Mouse (Mus musculus): ENCODE measurements at regions not wholly inside any gene's neighbourhood (a gene's known extent, or its start where the extent isn't known, plus 50 kb on each side); places are given as distances from the start of the nearest gene placed in this dataset.

- H3K9ac ChIP-seq (ENCODE audit: low read depth, poor library complexity, severe bottlenecking), result no peak overlapping the region
- H3K4me3 ChIP-seq (ENCODE audit: low read depth, low read length), result no peak overlapping the region
- H3K9me3 ChIP-seq (replicated peaks; ENCODE audit: control insufficient read depth, insufficient read depth, low read length, poor library complexity, severe bottlenecking), result no peaks in the 10 kb centered on the region
- no peak overlapping the region for H3K27ac ChIP-seq (ENCODE audit: insufficient read depth, low read length)
- peaks cover 1% of the 10 kb centered on the region for H3K4me1 ChIP-seq (ENCODE audit: control insufficient read depth, insufficient read depth, low read length)
- H3K27me3 ChIP-seq (ENCODE audit: control insufficient read depth, insufficient read depth, low read length, poor library complexity, severe bottlenecking), result no peaks in the 10 kb centered on the region
- no peak for TF ChIP-seq POLR2A (IDR thresholded peaks at IDR 0.05; ENCODE audit: insufficient read depth, low read length)
- TF ChIP-seq CTCF (IDR thresholded peaks at IDR 0.05; ENCODE audit: low read depth, low read length), result no peak
- TF ChIP-seq EP300 (IDR thresholded peaks at IDR 0.05; ENCODE audit: insufficient read depth, low read depth, low read length), result no peak
- H3K36me3 ChIP-seq (ENCODE audit: control insufficient read depth, insufficient read depth, low read length, poor library complexity, severe bottlenecking), result no peaks in the 10 kb centered on the region
Observed at GRCm38 (mm10) chr1:35864246-35864645, 204.0 kb upstream of the Hs6st1 start.

GRCm38 (mm10) chr1:35865263-35865662 lies 202.9 kb upstream of the Hs6st1 start:
- no peak for TF ChIP-seq EP300 (IDR thresholded peaks at IDR 0.05; ENCODE audit: insufficient read depth, low read depth, low read length)
- no peak for TF ChIP-seq POLR2A (IDR thresholded peaks at IDR 0.05; ENCODE audit: insufficient read depth, low read length)
- TF ChIP-seq CTCF (IDR thresholded peaks at IDR 0.05; ENCODE audit: low read depth, low read length), result no peak

GRCm38 (mm10) chr1:35866643-35867042 lies 201.6 kb upstream of the Hs6st1 start:
- Histone ChIP-seq H3K36me3 (ENCODE audit: control insufficient read depth, insufficient read depth, low read length, poor library complexity, severe bottlenecking) (no peaks in the 10 kb centered on the region), H3K27me3 (ENCODE audit: control insufficient read depth, insufficient read depth, low read length, poor library complexity, severe bottlenecking) (no peaks in the 10 kb centered on the region), H3K9me3 (replicated peaks; ENCODE audit: control insufficient read depth, insufficient read depth, low read length, poor library complexity, severe bottlenecking) (no peaks in the 10 kb centered on the region), H3K9ac (ENCODE audit: low read depth, poor library complexity, severe bottlenecking) (no peak overlapping the region), H3K4me1 (ENCODE audit: control insufficient read depth, insufficient read depth, low read length) (peaks cover 1% of the 10 kb centered on the region), H3K27ac (ENCODE audit: insufficient read depth, low read length) (no peak overlapping the region), H3K4me3 (ENCODE audit: low read depth, low read length) (no peak overlapping the region)
- no peak for TF ChIP-seq POLR2A (IDR thresholded peaks at IDR 0.05; ENCODE audit: insufficient read depth, low read length)
- no peak for TF ChIP-seq CTCF (IDR thresholded peaks at IDR 0.05; ENCODE audit: low read depth, low read length)
- TF ChIP-seq EP300 (IDR thresholded peaks at IDR 0.05; ENCODE audit: insufficient read depth, low read depth, low read length), result no peak

More at GRCm38 (mm10) chr1:35865263-35865662, 202.9 kb upstream of the Hs6st1 start:
- Histone ChIP-seq H3K27ac (ENCODE audit: insufficient read depth, low read length) (no peak overlapping the region), H3K9me3 (replicated peaks; ENCODE audit: control insufficient read depth, insufficient read depth, low read length, poor library complexity, severe bottlenecking) (no peaks in the 10 kb centered on the region), H3K27me3 (ENCODE audit: control insufficient read depth, insufficient read depth, low read length, poor library complexity, severe bottlenecking) (no peaks in the 10 kb centered on the region), H3K36me3 (ENCODE audit: control insufficient read depth, insufficient read depth, low read length, poor library complexity, severe bottlenecking) (no peaks in the 10 kb centered on the region), H3K9ac (ENCODE audit: low read depth, poor library complexity, severe bottlenecking) (no peak overlapping the region), H3K4me1 (ENCODE audit: control insufficient read depth, insufficient read depth, low read length) (peaks cover 1% of the 10 kb centered on the region), H3K4me3 (ENCODE audit: low read depth, low read length) (no peak overlapping the region)

- Histone ChIP-seq H3K4me3 (ENCODE audit: low read depth, low read length) (no peak overlapping the region), H3K27me3 (ENCODE audit: control insufficient read depth, insufficient read depth, low read length, poor library complexity, severe bottlenecking) (no peaks in the 10 kb centered on the region), H3K4me1 (ENCODE audit: control insufficient read depth, insufficient read depth, low read length) (peaks cover 1% of the 10 kb centered on the region), H3K36me3 (ENCODE audit: control insufficient read depth, insufficient read depth, low read length, poor library complexity, severe bottlenecking) (no peaks in the 10 kb centered on the region), H3K27ac (ENCODE audit: insufficient read depth, low read length) (no peak overlapping the region), H3K9me3 (replicated peaks; ENCODE audit: control insufficient read depth, insufficient read depth, low read length, poor library complexity, severe bottlenecking) (peaks cover 6% of the 10 kb centered on the region), H3K9ac (ENCODE audit: low read depth, poor library complexity, severe bottlenecking) (no peak overlapping the region)
- TF ChIP-seq POLR2A (IDR thresholded peaks at IDR 0.05; ENCODE audit: insufficient read depth, low read length), result no peak
- no peak for TF ChIP-seq EP300 (IDR thresholded peaks at IDR 0.05; ENCODE audit: insufficient read depth, low read depth, low read length)
- no peak for TF ChIP-seq CTCF (IDR thresholded peaks at IDR 0.05; ENCODE audit: low read depth, low read length)
Observed at GRCm38 (mm10) chr1:35869381-35870143, 198.6 kb upstream of the Hs6st1 start.

GRCm38 (mm10) chr1:35870144-35870827 lies 197.9 kb upstream of the Hs6st1 start:
- Histone ChIP-seq H3K4me3 (ENCODE audit: low read depth, low read length) (no peak overlapping the region), H3K4me1 (ENCODE audit: control insufficient read depth, insufficient read depth, low read length) (peaks cover 1% of the 10 kb centered on the region), H3K9me3 (replicated peaks; ENCODE audit: control insufficient read depth, insufficient read depth, low read length, poor library complexity, severe bottlenecking) (peaks cover 6% of the 10 kb centered on the region), H3K27ac (ENCODE audit: insufficient read depth, low read length) (no peak overlapping the region), H3K27me3 (ENCODE audit: control insufficient read depth, insufficient read depth, low read length, poor library complexity, severe bottlenecking) (no peaks in the 10 kb centered on the region), H3K9ac (ENCODE audit: low read depth, poor library complexity, severe bottlenecking) (no peak overlapping the region), H3K36me3 (ENCODE audit: control insufficient read depth, insufficient read depth, low read length, poor library complexity, severe bottlenecking) (no peaks in the 10 kb centered on the region)
- TF ChIP-seq CTCF (IDR thresholded peaks at IDR 0.05; ENCODE audit: low read depth, low read length) (no peak), EP300 (IDR thresholded peaks at IDR 0.05; ENCODE audit: insufficient read depth, low read depth, low read length) (no peak), POLR2A (IDR thresholded peaks at IDR 0.05; ENCODE audit: insufficient read depth, low read length) (no peak)

- peaks cover 6% of the 10 kb centered on the region for H3K9me3 ChIP-seq (replicated peaks; ENCODE audit: control insufficient read depth, insufficient read depth, low read length, poor library complexity, severe bottlenecking)
- no peaks in the 10 kb centered on the region for H3K27me3 ChIP-seq (ENCODE audit: control insufficient read depth, insufficient read depth, low read length, poor library complexity, severe bottlenecking)
- H3K36me3 ChIP-seq (ENCODE audit: control insufficient read depth, insufficient read depth, low read length, poor library complexity, severe bottlenecking), result no peaks in the 10 kb centered on the region
- no peak overlapping the region for H3K9ac ChIP-seq (ENCODE audit: low read depth, poor library complexity, severe bottlenecking)
- H3K4me1 ChIP-seq (ENCODE audit: control insufficient read depth, insufficient read depth, low read length), result no peaks in the 10 kb centered on the region
- no peak overlapping the region for H3K4me3 ChIP-seq (ENCODE audit: low read depth, low read length)
- TF ChIP-seq CTCF (IDR thresholded peaks at IDR 0.05; ENCODE audit: low read depth, low read length), result no peak
- no peak for TF ChIP-seq EP300 (IDR thresholded peaks at IDR 0.05; ENCODE audit: insufficient read depth, low read depth, low read length)
- no peak for TF ChIP-seq POLR2A (IDR thresholded peaks at IDR 0.05; ENCODE audit: insufficient read depth, low read length)
- H3K27ac ChIP-seq (ENCODE audit: insufficient read depth, low read length), result no peak overlapping the region
Observed at GRCm38 (mm10) chr1:35873038-35873437, 195.2 kb upstream of the Hs6st1 start.

Measured in ES-Bruce4 (cell line).